Mouse (Mus musculus): ENCODE measurements around the gene Spef1. TPM values are rescaled to one million over a fixed set of nuclear protein-coding genes. Genes with fewer than 3 reads are reported as not detected.

Spef1 gene
- polyA plus RNA-seq, 1 experiment from 2014 or later = 11.2 TPM

GRCm38 (mm10) chr2:131223569-131223968 lies 36.5 kb upstream of the Spef1 start:
- no peaks in the 10 kb centered on the region for H3K4me1 ChIP-seq (ENCODE audit: control insufficient read depth, insufficient read depth, low read length)
- H3K36me3 ChIP-seq (ENCODE audit: control insufficient read depth, insufficient read depth, low read length) = no peaks in the 10 kb centered on the region
- H3K4me2 ChIP-seq (ENCODE audit: low read length) = no peak overlapping the region
- 81% methylated on average over 1 of the region's 1 CpGs for WGBS
- H3K9ac ChIP-seq (ENCODE audit: low read depth, low read length) = no peak overlapping the region
- ATAC-seq = no peak
- no peaks in the 10 kb centered on the region for H3K9me3 ChIP-seq (replicated peaks; ENCODE audit: control insufficient read depth, low read length, poor library complexity, severe bottlenecking)
- H3K27ac ChIP-seq (ENCODE audit: low read length) = no peak overlapping the region
- no peak overlapping the region for H3K4me3 ChIP-seq (ENCODE audit: low read depth, low read length)
- no peaks in the 10 kb centered on the region for H3K27me3 ChIP-seq (ENCODE audit: control insufficient read depth, insufficient read depth, low read depth, low read length)

GRCm38 (mm10) chr2:131222562-131222961 lies 35.5 kb upstream of the Spef1 start:
- Histone ChIP-seq H3K4me2 (ENCODE audit: low read length) (no peak overlapping the region), H3K27me3 (ENCODE audit: control insufficient read depth, insufficient read depth, low read depth, low read length) (no peaks in the 10 kb centered on the region), H3K4me3 (ENCODE audit: low read depth, low read length) (no peak overlapping the region), H3K9ac (ENCODE audit: low read depth, low read length) (no peak overlapping the region), H3K27ac (ENCODE audit: low read length) (no peak overlapping the region), H3K9me3 (replicated peaks; ENCODE audit: control insufficient read depth, low read length, poor library complexity, severe bottlenecking) (no peaks in the 10 kb centered on the region), H3K36me3 (ENCODE audit: control insufficient read depth, insufficient read depth, low read length) (no peaks in the 10 kb centered on the region), H3K4me1 (ENCODE audit: control insufficient read depth, insufficient read depth, low read length) (no peaks in the 10 kb centered on the region)
- no peak for ATAC-seq
- 67% methylated on average over 5 of the region's 5 CpGs for WGBS

GRCm38 (mm10) chr2:131221853-131222515 lies 34.9 kb upstream of the Spef1 start:
- WGBS = 78% methylated on average over 3 of the region's 3 CpGs

DNA sequence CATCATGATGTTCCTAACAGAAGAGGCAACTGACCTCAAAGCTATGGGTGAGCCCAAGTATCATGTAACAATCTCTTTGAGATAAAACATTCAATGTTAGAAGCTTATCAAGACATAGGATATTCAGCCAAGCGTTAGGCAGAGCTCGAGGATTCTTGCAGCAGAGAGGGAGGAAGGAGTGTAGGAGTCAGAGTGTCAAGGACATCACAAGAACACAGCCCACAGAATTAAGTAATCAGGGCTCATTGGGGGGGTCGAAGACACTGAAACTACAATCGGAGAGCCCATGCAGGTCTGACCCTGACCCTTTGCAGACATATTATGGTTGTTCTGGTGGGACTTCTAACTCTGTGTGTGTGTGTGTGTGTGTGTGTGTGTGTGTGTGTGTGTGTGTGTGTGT lies 32.9 kb upstream of the Spef1 start:
- Histone ChIP-seq H3K9ac (ENCODE audit: low read depth, low read length) (no peak overlapping the region), H3K27ac (ENCODE audit: low read length) (no peak overlapping the region), H3K4me1 (ENCODE audit: control insufficient read depth, insufficient read depth, low read length) (no peaks in the 10 kb centered on the region), H3K27me3 (ENCODE audit: control insufficient read depth, insufficient read depth, low read depth, low read length) (no peaks in the 10 kb centered on the region), H3K9me3 (replicated peaks; ENCODE audit: control insufficient read depth, low read length, poor library complexity, severe bottlenecking) (no peaks in the 10 kb centered on the region), H3K4me2 (ENCODE audit: low read length) (no peak overlapping the region), H3K4me3 (ENCODE audit: low read depth, low read length) (no peak overlapping the region), H3K36me3 (ENCODE audit: control insufficient read depth, insufficient read depth, low read length) (no peaks in the 10 kb centered on the region)
- ATAC-seq = no peak
- WGBS = 80% methylated on average over 4 of the region's 4 CpGs

More at GRCm38 (mm10) chr2:131221853-131222515, 34.9 kb upstream of the Spef1 start:
- Histone ChIP-seq H3K4me1 (ENCODE audit: control insufficient read depth, insufficient read depth, low read length) (no peaks in the 10 kb centered on the region), H3K9me3 (replicated peaks; ENCODE audit: control insufficient read depth, low read length, poor library complexity, severe bottlenecking) (no peaks in the 10 kb centered on the region), H3K36me3 (ENCODE audit: control insufficient read depth, insufficient read depth, low read length) (no peaks in the 10 kb centered on the region), H3K9ac (ENCODE audit: low read depth, low read length) (no peak overlapping the region), H3K27ac (ENCODE audit: low read length) (no peak overlapping the region), H3K27me3 (ENCODE audit: control insufficient read depth, insufficient read depth, low read depth, low read length) (no peaks in the 10 kb centered on the region), H3K4me2 (ENCODE audit: low read length) (no peak overlapping the region), H3K4me3 (ENCODE audit: low read depth, low read length) (no peak overlapping the region)
- ATAC-seq = no peak

DNA sequence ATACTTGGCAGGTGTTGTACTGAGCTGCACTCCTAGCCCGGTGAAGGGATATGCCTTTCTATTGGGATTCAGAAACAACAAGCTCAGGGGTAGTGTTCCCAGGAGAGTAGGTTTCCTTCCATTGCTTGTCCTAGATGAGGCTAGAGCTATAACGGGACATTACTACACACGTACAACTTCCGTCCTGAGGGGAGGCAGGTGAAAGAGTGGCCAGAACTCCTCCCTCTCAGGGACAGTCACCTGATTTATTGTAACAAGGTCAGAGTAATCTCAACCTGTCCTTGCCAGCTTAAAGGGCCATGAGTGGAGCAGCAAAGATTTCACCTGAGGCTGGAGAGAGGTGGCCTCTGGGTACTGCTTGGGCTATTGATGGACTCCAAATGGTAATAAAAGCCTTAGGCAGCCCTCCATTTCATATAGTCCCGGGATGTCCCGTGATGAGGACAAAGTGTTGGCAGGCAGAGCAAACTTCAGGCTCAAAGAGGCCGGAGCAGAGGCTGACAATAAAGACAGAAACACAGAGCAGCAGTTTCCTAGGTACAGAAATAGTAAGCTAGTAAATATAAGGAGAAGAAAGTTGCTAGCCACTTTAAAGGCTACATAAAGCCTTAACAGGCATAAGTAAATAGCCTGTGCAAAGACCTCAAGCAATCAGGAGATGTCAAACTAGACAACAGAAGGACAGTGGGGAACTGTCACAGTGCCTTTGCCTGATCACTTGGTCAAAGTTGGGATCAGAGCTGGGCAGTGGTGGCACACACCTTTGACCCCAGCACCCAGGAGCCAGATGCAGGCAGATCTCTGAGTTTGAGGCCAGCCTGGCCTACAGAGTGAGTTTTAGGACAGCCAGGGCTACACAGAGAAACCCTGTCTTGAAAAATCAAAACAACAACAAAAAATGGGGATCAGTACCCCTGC lies 29.1 kb upstream of the Spef1 start:
- no peak overlapping the region for H3K9ac ChIP-seq (ENCODE audit: low read depth, low read length)
- no peaks in the 10 kb centered on the region for H3K27me3 ChIP-seq (ENCODE audit: control insufficient read depth, insufficient read depth, low read depth, low read length)
- no peak overlapping the region for H3K4me3 ChIP-seq (ENCODE audit: low read depth, low read length)
- WGBS = 91% methylated on average over 7 of the region's 7 CpGs
- H3K36me3 ChIP-seq (ENCODE audit: control insufficient read depth, insufficient read depth, low read length) = no peaks in the 10 kb centered on the region
- no peak overlapping the region for H3K27ac ChIP-seq (ENCODE audit: low read length)
- ATAC-seq = no peak
- H3K4me1 ChIP-seq (ENCODE audit: control insufficient read depth, insufficient read depth, low read length) = peaks cover 5% of the 10 kb centered on the region
- H3K4me2 ChIP-seq (ENCODE audit: low read length) = no peak overlapping the region
- no peaks in the 10 kb centered on the region for H3K9me3 ChIP-seq (replicated peaks; ENCODE audit: control insufficient read depth, low read length, poor library complexity, severe bottlenecking)

GRCm38 (mm10) chr2:131213773-131214172 lies 26.7 kb upstream of the Spef1 start:
- Histone ChIP-seq H3K27ac (ENCODE audit: low read length) (no peak overlapping the region), H3K4me1 (ENCODE audit: control insufficient read depth, insufficient read depth, low read length) (peaks cover 14% of the 10 kb centered on the region), H3K9ac (ENCODE audit: low read depth, low read length) (no peak overlapping the region), H3K27me3 (ENCODE audit: control insufficient read depth, insufficient read depth, low read depth, low read length) (no peaks in the 10 kb centered on the region), H3K4me2 (ENCODE audit: low read length) (no peak overlapping the region), H3K4me3 (ENCODE audit: low read depth, low read length) (no peak overlapping the region), H3K36me3 (ENCODE audit: control insufficient read depth, insufficient read depth, low read length) (no peaks in the 10 kb centered on the region), H3K9me3 (replicated peaks; ENCODE audit: control insufficient read depth, low read length, poor library complexity, severe bottlenecking) (no peaks in the 10 kb centered on the region)
- WGBS = 78% methylated on average over 7 of the region's 7 CpGs
- ATAC-seq = no peak

GRCm38 (mm10) chr2:131211026-131211615 lies 24.0 kb upstream of the Spef1 start:
- WGBS = 72% methylated on average over 9 of the region's 9 CpGs
- Histone ChIP-seq H3K4me1 (ENCODE audit: control insufficient read depth, insufficient read depth, low read length) (peaks cover 14% of the 10 kb centered on the region), H3K27me3 (ENCODE audit: control insufficient read depth, insufficient read depth, low read depth, low read length) (no peaks in the 10 kb centered on the region), H3K36me3 (ENCODE audit: control insufficient read depth, insufficient read depth, low read length) (no peaks in the 10 kb centered on the region), H3K4me2 (ENCODE audit: low read length) (peak overlapping the region; percentile 68), H3K27ac (ENCODE audit: low read length) (peak overlapping the region; percentile 94), H3K9me3 (replicated peaks; ENCODE audit: control insufficient read depth, low read length, poor library complexity, severe bottlenecking) (no peaks in the 10 kb centered on the region), H3K9ac (ENCODE audit: low read depth, low read length) (peak overlapping the region; percentile 73), H3K4me3 (ENCODE audit: low read depth, low read length) (peak overlapping the region; percentile 59)
- no peak for ATAC-seq

DNA sequence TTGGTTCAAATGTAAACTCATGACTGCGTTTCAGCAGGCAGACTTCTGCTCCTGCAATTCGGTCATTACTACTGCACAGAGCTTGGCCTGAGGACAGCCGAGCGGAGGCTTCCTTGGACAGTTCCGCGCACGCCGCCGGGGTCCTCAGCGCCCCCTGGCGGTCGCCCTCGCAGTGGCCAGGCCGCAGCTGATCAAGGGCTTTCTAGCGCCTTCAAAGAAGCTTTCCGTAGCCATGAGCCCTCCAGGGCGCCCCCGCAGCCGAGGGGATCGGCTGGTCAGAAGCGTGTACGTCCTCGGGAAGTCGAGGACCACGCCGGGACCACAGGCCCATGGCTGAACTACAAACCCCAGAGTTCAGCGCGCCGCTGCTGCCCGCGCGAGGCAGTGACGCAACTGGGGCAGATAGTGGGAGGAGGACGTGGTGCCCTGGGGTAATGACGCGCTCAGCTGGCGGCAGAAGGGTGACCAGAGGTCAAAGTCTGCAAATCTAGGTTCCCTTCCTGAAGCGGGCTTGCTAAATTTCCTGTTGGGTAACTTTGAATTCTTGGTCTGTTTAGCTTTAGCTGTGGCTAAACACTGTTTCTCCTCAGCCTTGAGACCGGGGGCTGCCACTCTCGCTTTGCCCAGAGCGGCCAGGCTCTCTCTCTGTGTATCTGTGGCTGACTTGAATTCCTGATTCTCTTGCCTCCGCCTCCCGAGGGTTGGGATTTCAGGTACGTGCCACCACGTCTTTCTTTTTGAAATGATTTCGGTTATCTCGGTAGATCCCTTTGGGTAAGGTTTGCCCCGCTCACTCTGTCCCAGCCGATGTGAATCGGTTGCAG lies 23.1 kb upstream of the Spef1 start:
- Histone ChIP-seq H3K9ac (ENCODE audit: low read depth, low read length) (peak overlapping the region; percentile 73), H3K27me3 (ENCODE audit: control insufficient read depth, insufficient read depth, low read depth, low read length) (no peaks in the 10 kb centered on the region), H3K4me1 (ENCODE audit: control insufficient read depth, insufficient read depth, low read length) (peaks cover 14% of the 10 kb centered on the region), H3K27ac (ENCODE audit: low read length) (peak overlapping the region; percentile 94), H3K36me3 (ENCODE audit: control insufficient read depth, insufficient read depth, low read length) (no peaks in the 10 kb centered on the region), H3K4me2 (ENCODE audit: low read length) (peak overlapping the region; percentile 68), H3K9me3 (replicated peaks; ENCODE audit: control insufficient read depth, low read length, poor library complexity, severe bottlenecking) (no peaks in the 10 kb centered on the region), H3K4me3 (ENCODE audit: low read depth, low read length) (peak overlapping the region; percentile 59)
- WGBS = under 1% methylated on average over 50 of the region's 50 CpGs
- ATAC-seq = peak; percentile 98
